Mouse (Mus musculus) frontal cortex, adult 2 months (tissue): ENCODE data around the gene Zbed6. TPM values are rescaled to one million over a fixed set of nuclear protein-coding genes. Genes with fewer than 3 reads are reported as not detected.

Experiments used
- polyA plus RNA-seq: library from polyadenylated mRNA; depleted of rRNA; stranded (reverse); fragments of >200 nt; gene quantifications from 2 replicates; pipeline ENCODE4 v1.2.3, GENCODE M21; 2012; rRNA removed

The Zbed6 gene
- polyA plus RNA-seq, 1 experiment = 3.7 TPM

Other genes starting within 250 kb of the Zbed6 start
- gene Sox13, start 236.5 kb downstream of the Zbed6 start, polyA plus RNA-seq = 18.1 and 19.6 TPM in 2 replicates
- gene Snrpe, start 50.6 kb downstream of the Zbed6 start, polyA plus RNA-seq = 116 and 124 TPM in 2 replicates
- gene Gm38394, start 433 bp upstream of the Zbed6 start, polyA plus RNA-seq = 4.1 and 4.3 TPM in 2 replicates
- gene Lax1, start 29.2 kb upstream of the Zbed6 start, polyA plus RNA-seq = 0.82 and 0.92 TPM in 2 replicates
- gene Atp2b4, start 140.2 kb upstream of the Zbed6 start, polyA plus RNA-seq = 51.7 and 66.9 TPM in 2 replicates
- gene Optc, start 247.1 kb upstream of the Zbed6 start, polyA plus RNA-seq = 0.99 and 1.7 TPM in 2 replicates